Mouse (Mus musculus) cerebellum, adult 8-10 months (tissue): Measurements from ENCODE around the gene Bmf.

Source experiments
- DNase-seq: peaks from one replicate; pipeline ENCODE4 v3.0.0; 2022

The Bmf gene

GRCm38 (mm10) chr2:118543893-118544799, 5.3 kb downstream of the Bmf start:
- DNase-seq = peak; percentile 84

DNA sequence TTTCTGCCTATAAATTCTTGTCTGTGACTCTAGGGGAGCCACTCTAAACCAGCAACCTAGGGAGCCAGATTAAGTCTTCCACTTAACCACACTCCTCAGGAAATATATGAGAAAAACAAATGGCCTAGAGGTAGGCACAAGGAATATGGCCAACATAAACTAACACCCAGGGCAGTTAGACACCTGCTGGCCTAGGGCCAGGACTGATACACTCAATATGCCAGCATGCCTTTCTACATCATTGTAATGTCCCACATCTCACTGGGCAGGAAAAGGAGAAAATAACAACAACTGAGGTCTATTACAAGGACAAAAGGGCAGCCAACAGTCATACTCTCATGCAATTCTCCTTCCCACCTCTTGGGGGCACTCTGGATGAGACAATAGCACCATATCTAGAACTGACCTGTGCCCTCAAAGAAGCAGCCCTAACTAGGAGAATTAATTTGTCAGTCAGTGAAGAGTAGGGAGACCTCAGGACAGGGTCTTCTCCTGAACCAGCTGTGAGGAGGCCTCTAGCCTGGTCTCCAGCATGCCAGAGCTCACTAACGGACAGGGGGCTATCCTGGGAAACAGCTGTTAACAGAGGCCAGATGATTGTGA, 6.4 kb downstream of the Bmf start:
- DNase-seq = no peak

GRCm38 (mm10) chr2:118541716-118542115, 7.8 kb downstream of the Bmf start:
- no peak for DNase-seq

GRCm38 (mm10) chr2:118540691-118541117, 8.8 kb downstream of the Bmf start:
- DNase-seq = peak; percentile 61

GRCm38 (mm10) chr2:118539881-118540516, 9.5 kb downstream of the Bmf start:
- no peak for DNase-seq

- no peak for DNase-seq
Measured at GRCm38 (mm10) chr2:118539040-118539439, 10.4 kb downstream of the Bmf start.

- no peak for DNase-seq
Measured at GRCm38 (mm10) chr2:118537226-118537625, 12.3 kb downstream of the Bmf start.

DNA sequence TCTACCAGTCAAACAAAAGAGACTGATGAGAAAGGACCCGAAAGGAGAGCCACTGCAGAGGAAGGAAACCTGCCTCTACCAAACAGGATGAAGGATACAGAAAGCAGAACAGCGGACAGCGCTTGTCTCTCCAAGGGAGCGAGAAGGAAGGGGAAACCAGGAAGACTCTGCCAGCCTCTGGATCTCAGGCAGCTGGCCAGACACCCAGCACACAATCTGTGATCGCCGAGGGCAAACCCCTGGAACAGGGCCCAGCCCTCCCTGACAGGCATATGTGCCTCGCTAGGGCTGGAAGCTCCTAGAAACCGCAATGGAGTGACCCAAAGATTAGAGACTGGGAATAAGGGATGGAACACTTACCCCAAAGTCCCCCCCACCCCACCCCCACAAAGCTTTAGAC, 12.9 kb downstream of the Bmf start:
- no peak for DNase-seq

DNA sequence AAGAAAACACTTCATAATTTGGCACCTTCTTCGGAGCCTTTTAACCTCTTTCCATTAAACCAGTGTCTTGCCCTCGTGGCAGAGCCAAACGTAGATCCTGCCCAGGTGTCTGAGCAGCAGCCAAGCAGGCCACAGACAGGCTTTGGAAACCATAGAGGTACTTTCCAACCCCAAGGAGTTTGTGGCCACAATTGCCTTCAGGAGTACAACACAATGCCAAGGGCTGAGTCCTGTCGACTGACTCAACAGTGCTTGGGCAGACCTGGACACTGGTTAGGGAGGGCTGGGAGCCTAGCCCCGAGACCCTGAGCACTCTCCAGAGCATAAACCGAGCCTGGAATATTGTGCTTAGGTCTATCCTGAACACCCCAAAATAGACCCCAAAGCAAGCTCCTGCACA, 13.4 kb downstream of the Bmf start:
- DNase-seq = no peak

DNA sequence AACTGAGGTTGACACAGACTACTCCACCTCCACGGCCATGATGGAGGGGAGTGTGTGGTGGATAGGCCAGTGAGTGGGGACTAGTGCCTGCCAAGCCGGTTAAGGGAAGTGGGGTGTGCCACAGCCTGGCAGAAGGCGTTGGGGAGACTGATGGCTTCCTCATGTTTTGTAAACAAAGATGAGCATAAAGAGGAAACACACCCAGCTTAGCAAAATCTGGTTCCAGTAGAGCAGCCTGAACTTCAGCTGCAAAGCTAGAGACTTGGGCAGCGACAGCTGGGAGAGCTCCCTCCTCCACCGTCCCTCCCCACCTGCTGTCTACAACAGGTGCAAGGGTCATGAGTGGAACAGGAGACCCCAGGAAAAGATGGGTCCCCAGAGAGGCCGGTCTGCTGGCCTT, 15.5 kb downstream of the Bmf start:
- DNase-seq = no peak

GRCm38 (mm10) chr2:118532855-118533675, 16.4 kb downstream of the Bmf start:
- DNase-seq = no peak

- no peak for DNase-seq
Measured at GRCm38 (mm10) chr2:118532401-118532800, 17.1 kb downstream of the Bmf start.

DNA sequence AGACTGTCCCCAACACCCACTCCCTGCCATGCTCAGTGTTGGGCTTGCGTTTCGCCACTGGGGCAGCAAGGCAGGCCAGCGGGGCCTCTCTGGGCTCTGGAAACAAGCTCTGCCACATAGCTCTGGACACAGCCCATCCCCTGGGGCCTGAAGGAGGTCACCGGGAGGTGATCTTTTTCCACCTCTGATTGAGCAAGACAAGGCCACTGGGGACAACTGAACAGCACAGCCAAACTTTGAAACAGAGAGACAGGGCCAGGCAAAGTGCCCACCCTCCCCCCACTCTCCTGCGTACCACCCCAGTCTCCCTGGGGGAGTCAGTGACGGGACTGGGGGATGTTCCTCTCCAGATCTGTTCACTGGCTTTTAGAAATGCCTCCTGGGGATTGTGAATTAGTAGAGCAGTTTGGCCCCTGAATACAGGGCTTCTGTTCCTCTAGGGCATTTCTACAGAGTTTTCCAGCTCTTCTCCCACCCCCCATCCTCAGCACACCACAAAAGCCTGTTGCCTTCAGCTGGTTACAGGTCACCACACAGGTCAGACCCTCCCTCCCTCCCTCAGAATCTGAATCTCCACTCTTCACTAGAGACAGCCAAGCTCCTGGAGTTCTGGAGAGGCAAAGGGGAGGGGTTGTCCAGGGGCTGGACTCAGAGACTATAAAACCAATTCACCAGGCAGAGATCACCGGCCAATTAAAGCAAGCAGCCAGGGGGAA, 19.9 kb downstream of the Bmf start:
- DNase-seq = no peak

DNA sequence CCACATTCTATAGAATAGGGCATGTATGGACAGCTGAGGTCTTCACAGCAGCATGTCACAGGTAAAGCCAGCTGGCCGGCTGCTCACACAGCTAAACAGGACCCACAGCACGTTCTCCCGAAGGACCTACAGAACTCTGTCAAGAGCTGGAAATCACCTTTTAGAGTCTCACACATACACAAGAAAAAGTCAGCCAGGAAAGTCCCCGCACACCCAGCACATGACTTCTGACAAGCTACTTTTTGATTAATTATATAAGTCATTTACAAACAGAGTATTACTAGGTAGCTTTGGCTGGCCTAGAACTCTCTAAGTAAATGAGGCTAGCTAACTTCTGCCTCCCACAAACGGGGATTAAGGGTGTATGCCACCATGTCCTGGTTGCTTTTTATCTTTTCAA, 22.9 kb downstream of the Bmf start:
- DNase-seq = no peak

GRCm38 (mm10) chr2:118524811-118525210, 24.7 kb downstream of the Bmf start:
- no peak for DNase-seq

GRCm38 (mm10) chr2:118523163-118523730, 26.2 kb downstream of the Bmf start:
- DNase-seq = no peak

GRCm38 (mm10) chr2:118522265-118522664, 27.2 kb downstream of the Bmf start:
- DNase-seq = no peak

- DNase-seq = no peak
Measured at GRCm38 (mm10) chr2:118520042-118520933, 29.2 kb downstream of the Bmf start.

DNA sequence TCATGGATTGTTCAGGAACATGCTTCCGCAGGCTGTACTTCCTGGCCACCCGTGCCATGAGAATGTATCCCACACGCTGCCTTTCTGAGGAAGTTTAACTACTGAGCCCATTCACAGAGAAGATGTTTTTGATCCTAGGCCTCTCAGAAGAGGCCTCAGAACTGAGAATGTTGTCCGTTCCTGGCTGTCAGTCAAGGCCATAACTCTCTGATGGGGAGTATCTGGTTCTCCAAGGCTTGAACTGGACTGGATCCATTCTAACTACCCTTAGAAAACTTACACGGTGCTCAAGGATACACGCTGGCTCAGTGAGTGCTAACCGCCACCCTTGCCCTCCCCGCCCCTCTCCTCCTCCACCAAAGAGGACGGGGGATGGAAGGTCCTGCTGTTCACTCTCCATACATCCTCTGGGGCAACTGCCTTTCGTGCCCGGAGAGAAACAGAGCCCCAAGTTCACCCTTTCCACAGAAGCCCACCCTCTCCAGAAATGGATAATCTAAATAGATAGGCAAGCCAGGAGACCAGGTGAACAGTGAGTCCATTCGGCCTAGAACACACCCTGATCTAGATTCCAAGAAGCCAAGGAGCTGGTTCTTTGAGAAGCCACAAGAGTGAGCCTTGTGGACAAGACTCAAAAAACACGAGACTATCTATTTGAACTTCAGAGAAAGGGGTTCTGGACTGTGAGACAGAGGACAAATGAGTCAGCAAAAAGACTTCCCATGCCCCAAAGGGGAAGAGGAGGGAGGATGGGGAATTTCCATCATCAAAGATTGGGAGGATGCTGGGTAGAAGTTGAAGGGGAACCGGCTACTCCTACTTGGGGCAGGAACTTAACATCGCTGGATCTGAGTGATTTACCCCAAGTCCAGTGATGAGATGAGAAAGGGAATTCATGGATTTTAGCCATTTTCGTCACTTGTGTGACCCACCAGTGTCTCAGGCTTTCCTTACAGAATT, 36.8 kb downstream of the Bmf start:
- no peak for DNase-seq
